Mouse (Mus musculus) limb, embryonic 15.5 days (tissue): ENCODE results near the gene Wdr34. TPM values are rescaled to one million over a fixed set of nuclear protein-coding genes. Genes with fewer than 3 reads are reported as not detected.

Experiments used
- ATAC-seq: fragments of 200-750 bp; cut with Nextera tagmentation; 2 replicates; pipeline ENCODE4 v1.8.0; 2017; ENCODE audit warnings: low read depth, moderate TSS enrichment; ENCODE audit not compliant: insufficient number of reproducible peaks, low FRiP score, low TSS enrichment
- H3K27ac ChIP-seq: fragments of 300-500 bp; sonication (generic); 2 replicates; pipeline ENCODE4 v1.5.1; 2015; ENCODE audit warnings: moderate library complexity, mild to moderate bottlenecking, inconsistent platforms
- H3K27me3 ChIP-seq: fragments of 300-500 bp; sonication (generic); 2 replicates; pipeline ENCODE4 v1.6.1; 2015; ENCODE audit warnings: inconsistent platforms
- H3K36me3 ChIP-seq: fragments of 300-500 bp; sonication (generic); 2 replicates; pipeline ENCODE4 v1.6.1; 2015; ENCODE audit warnings: inconsistent platforms
- H3K4me1 ChIP-seq: fragments of 300-500 bp; sonication (generic); 2 replicates; pipeline ENCODE4 v1.6.1; 2015; ENCODE audit warnings: inconsistent platforms
- H3K4me2 ChIP-seq: fragments of 300-500 bp; sonication (generic); 2 replicates; pipeline ENCODE4 v1.6.1; 2015; ENCODE audit warnings: mild to moderate bottlenecking, inconsistent platforms
- H3K4me3 ChIP-seq: fragments of 300-500 bp; sonication (generic); 2 replicates; pipeline ENCODE4 v1.5.1; 2015; ENCODE audit warnings: mild to moderate bottlenecking, inconsistent platforms
- H3K9ac ChIP-seq: fragments of 300-500 bp; sonication (generic); 2 replicates; pipeline ENCODE4 v1.6.1; 2015; ENCODE audit warnings: inconsistent platforms
- H3K9me3 ChIP-seq: fragments of 300-500 bp; sonication (generic); 2 replicates; pipeline ENCODE4 v1.6.1; 2016; ENCODE audit warnings: inconsistent platforms
- WGBS: fragments of 180-500 bp; shearing (Covaris S2); methylation state at CpG from one replicate; pipeline ENCODE4 v1.1.7; 2015; 5-methylcytosine and 5-hydroxymethylcytosine counted together
- polyA plus RNA-seq: library from polyadenylated mRNA; unstranded; fragments of >200 nt; fragmentation: Nextera tagmentation; extraction: Ambion mirVana; gene quantifications from 2 replicates; pipeline ENCODE4 v1.2.1, GENCODE M21; 2015

The Wdr34 gene
- polyA plus RNA-seq, 1 experiment from 2014 or later: 37.0 TPM

DNA sequence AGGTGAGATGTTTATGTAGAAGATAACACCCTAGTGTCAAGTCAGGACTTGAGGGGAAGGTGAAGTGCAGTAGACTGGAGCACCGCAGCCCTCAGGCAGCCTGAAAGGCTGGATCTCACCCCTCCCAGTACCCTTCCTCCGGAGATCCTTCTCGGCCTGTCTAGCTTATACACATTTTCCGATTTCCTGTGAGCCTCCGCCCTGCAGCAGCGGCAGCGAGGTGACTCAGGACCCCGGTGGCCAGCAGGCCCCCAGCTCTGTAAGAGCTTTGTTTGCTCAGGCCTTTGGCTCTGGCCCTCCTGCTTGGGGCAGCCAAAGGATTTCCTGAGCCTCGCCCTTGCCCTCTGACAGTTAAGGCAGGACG is 29.6 kb upstream of the Wdr34 start:
- Histone ChIP-seq H3K36me3 (peaks cover 8% of the 10 kb centered on the region), H3K27me3 (no peaks in the 10 kb centered on the region), H3K9me3 (no peaks in the 10 kb centered on the region), H3K9ac (peak overlapping the region; percentile 62; the same call in 1 of the 2 replicates), H3K4me2 (peak overlapping the region; percentile 97), H3K4me3 (peak overlapping the region; percentile 61), H3K4me1 (peaks cover 28% of the 10 kb centered on the region), H3K27ac (peak overlapping the region; percentile 91)
- WGBS: 14% methylated on average over 10 of the region's 10 CpGs
- ATAC-seq: peak; percentile 31; the same call in 1 of the 2 replicates

DNA sequence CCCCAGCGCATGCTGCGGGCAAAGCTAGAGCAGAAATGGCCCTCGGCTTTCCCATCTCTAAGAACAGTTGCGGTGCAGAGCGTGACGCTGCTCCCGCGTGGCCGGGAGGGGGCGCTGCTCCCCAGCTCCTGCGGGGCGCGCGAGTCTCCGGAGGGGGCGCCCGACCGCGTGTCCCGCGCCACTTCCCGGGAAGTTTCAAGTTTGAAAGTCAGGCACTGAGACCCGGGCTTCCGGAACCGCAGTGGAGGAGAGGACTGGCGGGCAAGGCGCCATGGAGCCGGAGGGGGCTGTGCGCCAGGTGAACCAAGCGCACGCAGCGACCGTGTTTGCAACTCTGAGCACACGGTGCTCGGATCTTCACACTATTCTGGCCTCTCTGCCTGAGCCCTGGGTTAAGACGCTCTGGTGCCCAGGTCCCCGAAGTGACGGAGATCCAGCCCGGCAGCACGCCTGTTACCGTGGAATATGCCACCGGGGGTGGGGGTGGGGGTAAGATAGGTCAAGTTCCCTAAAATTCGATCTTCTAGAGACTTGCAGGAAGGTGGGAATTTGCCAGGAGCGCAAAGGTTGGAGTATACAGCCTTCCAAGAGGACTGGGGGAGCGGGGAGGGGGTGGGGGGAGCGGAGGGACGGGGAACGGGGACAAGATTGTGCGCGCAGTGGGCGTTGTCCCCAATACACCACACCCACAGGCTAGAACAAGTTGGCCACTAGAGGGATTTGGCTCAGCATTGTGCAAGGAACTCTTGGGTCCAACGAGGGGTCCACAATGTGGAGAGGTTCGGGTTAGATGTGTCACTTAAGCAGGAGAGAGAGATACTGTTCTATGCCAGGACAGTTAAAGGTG is 29.0 kb upstream of the Wdr34 start, which contains the start of gene Pkn3:
Gene Pkn3, plus strand, starts transcription at position 183 of the 847 bp plus-strand sequence.
- peak within 1 kb of the TSS; percentile 61 for H3K4me3 ChIP-seq
- WGBS: under 1% methylated on average over 53 of the region's 53 CpGs
- peaks cover 13% of the 10 kb centered on the region for H3K36me3 ChIP-seq
- ATAC-seq: peak; percentile 64
- H3K4me1 ChIP-seq: peaks cover 28% of the 10 kb centered on the region
- H3K9ac ChIP-seq: peak within 1 kb of the TSS; percentile 62
- H3K4me2 ChIP-seq: peak within 1 kb of the TSS; percentile 97
- no peaks in the 10 kb centered on the region for H3K27me3 ChIP-seq
- no peaks in the 10 kb centered on the region for H3K9me3 ChIP-seq
- H3K27ac ChIP-seq: peak within 1 kb of the TSS; percentile 91

DNA sequence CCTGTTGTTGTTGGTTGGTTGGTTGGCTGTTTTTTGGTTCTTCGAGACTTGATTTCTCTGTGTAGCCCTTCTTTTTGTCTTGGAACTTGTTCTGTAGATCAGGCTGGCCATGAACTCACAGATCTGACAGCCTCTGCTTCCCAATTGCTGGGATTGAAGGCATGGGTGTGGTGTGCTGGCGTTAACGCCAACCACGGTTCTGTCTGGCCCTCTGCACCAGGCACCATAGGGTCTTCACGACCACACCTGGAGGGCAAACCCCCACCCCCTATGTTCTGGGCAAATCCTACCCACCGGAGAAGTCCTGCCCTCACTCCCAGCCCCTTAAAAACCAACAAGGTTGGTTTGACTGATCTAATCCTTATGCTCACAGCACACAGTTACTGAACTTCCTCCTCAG is 28.3 kb upstream of the Wdr34 start:
- Histone ChIP-seq H3K36me3 (peaks cover 17% of the 10 kb centered on the region), H3K9me3 (no peaks in the 10 kb centered on the region), H3K4me2 (peak overlapping the region; percentile 97), H3K4me1 (peaks cover 28% of the 10 kb centered on the region), H3K9ac (no peak overlapping the region), H3K27me3 (no peaks in the 10 kb centered on the region), H3K27ac (peak overlapping the region; percentile 91), H3K4me3 (peak overlapping the region; percentile 61; the same call in 1 of the 2 replicates)
- ATAC-seq: no peak
- WGBS: 63% methylated on average over 6 of the region's 6 CpGs

DNA sequence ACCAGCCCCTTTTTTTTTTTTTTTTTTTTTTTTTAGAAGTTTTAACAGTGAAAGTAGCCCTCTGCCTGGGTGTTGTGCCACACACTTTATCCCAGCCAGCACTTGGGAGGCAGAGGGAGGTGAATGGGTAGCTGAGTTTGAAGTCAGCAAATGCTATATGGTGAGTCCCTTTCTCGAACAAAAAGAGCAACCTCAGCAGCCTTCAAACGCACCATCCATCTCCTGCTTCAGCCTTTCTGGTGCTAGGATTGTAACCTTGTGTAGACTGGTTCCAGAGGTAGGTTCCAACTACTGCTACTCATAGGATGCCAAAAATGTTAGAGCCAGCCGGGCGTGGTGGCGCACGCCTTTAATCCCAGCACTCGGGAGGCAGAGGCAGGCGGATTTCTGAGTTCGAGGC is 27.8 kb upstream of the Wdr34 start:
- Histone ChIP-seq H3K27me3 (no peaks in the 10 kb centered on the region), H3K4me1 (peaks cover 28% of the 10 kb centered on the region), H3K36me3 (peaks cover 17% of the 10 kb centered on the region), H3K4me3 (no peak overlapping the region), H3K9me3 (no peaks in the 10 kb centered on the region), H3K9ac (no peak overlapping the region), H3K4me2 (no peak overlapping the region), H3K27ac (no peak overlapping the region)
- 88% methylated on average over 9 of the region's 9 CpGs for WGBS
- ATAC-seq: no peak

DNA sequence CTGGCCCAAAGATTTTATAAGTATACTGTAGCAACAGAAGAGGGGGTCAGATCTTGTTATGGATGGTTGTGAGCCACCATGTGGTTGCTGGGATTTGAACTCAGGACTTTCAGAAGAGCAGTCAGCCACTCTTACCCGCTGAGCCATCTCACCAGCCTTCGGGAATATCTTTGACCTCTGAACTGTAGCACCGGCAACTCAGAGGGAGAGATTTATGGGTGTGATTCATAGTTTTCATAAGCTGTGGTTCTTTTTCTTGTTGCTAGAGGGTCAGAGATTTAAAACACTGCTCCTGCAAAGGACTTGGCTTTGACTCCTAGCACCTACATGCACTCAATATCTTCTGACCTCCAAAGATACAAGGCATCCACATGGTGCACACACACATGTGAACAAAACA is 26.9 kb upstream of the Wdr34 start:
- H3K4me1 ChIP-seq: peaks cover 28% of the 10 kb centered on the region
- H3K27me3 ChIP-seq: no peaks in the 10 kb centered on the region
- H3K9ac ChIP-seq: no peak overlapping the region
- no peak overlapping the region for H3K27ac ChIP-seq
- no peaks in the 10 kb centered on the region for H3K9me3 ChIP-seq
- WGBS: 67% methylated on average over 3 of the region's 3 CpGs
- H3K4me3 ChIP-seq: no peak overlapping the region
- peaks cover 14% of the 10 kb centered on the region for H3K36me3 ChIP-seq
- H3K4me2 ChIP-seq: no peak overlapping the region
- no peak for ATAC-seq

DNA sequence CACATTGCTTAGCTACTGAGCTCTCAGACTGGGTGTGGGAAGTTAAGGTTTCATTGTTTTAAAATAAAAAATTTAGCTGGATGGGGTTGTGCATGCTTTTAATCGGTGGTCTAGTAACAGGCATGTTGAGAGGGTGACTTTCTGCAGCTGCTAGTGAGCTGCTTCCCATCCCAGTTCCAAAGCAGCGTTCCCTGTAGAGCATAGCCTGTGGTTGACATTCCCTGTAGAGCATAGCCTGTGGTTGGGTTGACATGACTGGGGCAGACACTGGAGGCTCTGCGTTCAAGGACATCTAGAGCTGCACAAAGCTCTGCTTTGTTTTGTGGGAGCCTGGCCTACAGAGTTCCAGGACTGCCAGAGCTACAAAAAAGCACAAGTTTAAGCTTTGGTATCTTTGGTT is 24.6 kb upstream of the Wdr34 start:
- 76% methylated on average over 3 of the region's 3 CpGs for WGBS
- Histone ChIP-seq H3K4me2 (no peak overlapping the region), H3K9ac (no peak overlapping the region), H3K4me3 (no peak overlapping the region), H3K4me1 (peaks cover 15% of the 10 kb centered on the region), H3K27ac (no peak overlapping the region), H3K9me3 (no peaks in the 10 kb centered on the region), H3K27me3 (no peaks in the 10 kb centered on the region), H3K36me3 (peaks cover 37% of the 10 kb centered on the region)
- ATAC-seq: no peak

DNA sequence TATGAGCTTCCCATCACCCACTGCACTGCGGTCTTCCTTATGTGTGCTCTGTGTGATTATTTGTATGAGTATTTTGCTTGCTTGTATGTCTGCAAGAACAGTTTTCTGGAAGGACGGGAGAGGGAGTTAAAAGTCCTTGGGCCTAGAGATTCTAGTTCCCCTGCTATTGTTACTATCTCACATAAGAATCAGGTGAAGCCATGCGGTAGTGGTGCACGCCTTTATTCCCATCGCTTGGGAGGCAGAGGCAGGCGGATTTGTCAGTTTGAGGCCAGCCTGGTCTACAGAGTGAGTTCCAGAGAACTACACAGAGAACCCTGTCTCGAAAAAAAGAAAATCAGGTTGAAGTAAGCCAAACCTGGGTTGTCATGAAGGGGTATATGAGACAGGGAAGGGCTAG is 24.2 kb upstream of the Wdr34 start:
- H3K9me3 ChIP-seq: no peaks in the 10 kb centered on the region
- H3K4me3 ChIP-seq: no peak overlapping the region
- H3K27ac ChIP-seq: no peak overlapping the region
- ATAC-seq: no peak
- 84% methylated on average over 7 of the region's 7 CpGs for WGBS
- H3K9ac ChIP-seq: no peak overlapping the region
- H3K36me3 ChIP-seq: peaks cover 39% of the 10 kb centered on the region
- H3K27me3 ChIP-seq: no peaks in the 10 kb centered on the region
- peaks cover 15% of the 10 kb centered on the region for H3K4me1 ChIP-seq
- no peak overlapping the region for H3K4me2 ChIP-seq

DNA sequence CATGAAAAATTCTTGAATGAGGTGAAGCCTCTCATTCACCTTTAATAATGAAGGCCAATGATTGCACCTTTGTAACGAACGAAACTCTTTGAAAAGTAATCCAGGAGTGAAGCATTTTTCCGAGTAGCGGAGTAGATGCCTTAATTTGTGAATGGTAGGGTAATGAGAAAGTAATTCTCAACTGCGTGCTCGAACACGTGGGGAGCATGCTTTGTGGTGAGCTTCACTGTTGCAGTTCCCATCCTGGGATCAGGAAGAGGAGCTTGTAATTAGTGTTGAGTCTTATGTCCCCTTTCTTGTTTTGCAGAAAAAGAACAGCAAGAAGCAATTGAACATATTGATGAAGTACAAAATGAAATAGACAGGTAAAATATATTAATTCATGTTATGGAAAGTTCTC is 19.3 kb upstream of the Wdr34 start:
- 11% methylated on average over 7 of the region's 7 CpGs for WGBS
- ATAC-seq: no peak
- Histone ChIP-seq H3K27me3 (no peaks in the 10 kb centered on the region), H3K9me3 (no peaks in the 10 kb centered on the region), H3K4me1 (peaks cover 33% of the 10 kb centered on the region), H3K36me3 (peaks cover 33% of the 10 kb centered on the region), H3K27ac (no peak overlapping the region), H3K4me3 (peak overlapping the region; percentile 92), H3K4me2 (peak overlapping the region; percentile 75), H3K9ac (peak overlapping the region; percentile 32; the same call in 1 of the 2 replicates)

DNA sequence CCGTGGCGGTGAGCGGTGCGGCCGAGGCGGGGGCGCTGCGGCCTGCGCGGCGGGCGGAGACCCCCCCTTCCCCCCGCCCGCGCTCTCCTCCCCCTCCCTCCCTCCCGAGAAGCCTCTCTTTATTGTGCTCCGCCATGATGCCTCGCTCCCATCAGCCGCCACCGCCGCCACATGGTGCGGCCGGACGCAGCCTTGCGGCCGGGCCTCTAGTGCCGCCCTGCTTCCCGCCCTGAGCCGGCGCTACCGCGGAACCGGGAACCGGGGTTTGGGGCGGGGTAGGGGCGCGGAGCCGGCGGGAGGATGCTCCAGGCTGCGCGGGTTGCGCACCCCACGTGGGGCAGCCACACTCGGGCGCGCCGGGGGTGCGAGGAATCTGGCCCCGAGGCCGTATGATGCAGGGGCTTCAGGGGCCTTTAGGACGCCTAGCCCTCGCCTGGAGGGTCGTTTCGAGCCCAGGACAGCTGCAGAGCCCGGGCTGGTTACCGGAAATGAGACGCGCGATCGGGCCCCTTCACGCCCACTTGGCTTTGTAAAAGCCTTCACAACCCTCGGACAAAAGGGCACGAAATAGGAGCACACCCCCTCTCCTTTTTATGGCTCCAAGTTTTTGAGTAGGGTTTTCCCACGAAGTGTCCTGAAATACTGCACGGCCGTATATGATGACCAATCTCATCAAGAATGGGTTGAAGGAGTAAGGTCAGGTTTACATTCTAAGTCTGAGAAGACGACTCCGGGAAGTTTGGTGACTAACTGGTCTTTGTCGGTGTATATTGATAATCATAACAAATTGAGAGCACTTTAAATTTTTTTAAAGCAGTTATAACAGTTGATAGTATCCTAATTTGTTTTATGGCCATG is 18.6 kb upstream of the Wdr34 start:
- H3K4me3 ChIP-seq: peak overlapping the region; percentile 92
- peaks cover 33% of the 10 kb centered on the region for H3K4me1 ChIP-seq
- peak overlapping the region; percentile 97 for H3K9ac ChIP-seq
- H3K9me3 ChIP-seq: no peaks in the 10 kb centered on the region
- ATAC-seq: peak; percentile 16; the same call in 1 of the 2 replicates
- peak overlapping the region; percentile 99 for H3K27ac ChIP-seq
- H3K36me3 ChIP-seq: peaks cover 26% of the 10 kb centered on the region
- WGBS: under 1% methylated on average over 53 of the region's 69 CpGs
- H3K4me2 ChIP-seq: peak overlapping the region; percentile 75
- H3K27me3 ChIP-seq: no peaks in the 10 kb centered on the region

DNA sequence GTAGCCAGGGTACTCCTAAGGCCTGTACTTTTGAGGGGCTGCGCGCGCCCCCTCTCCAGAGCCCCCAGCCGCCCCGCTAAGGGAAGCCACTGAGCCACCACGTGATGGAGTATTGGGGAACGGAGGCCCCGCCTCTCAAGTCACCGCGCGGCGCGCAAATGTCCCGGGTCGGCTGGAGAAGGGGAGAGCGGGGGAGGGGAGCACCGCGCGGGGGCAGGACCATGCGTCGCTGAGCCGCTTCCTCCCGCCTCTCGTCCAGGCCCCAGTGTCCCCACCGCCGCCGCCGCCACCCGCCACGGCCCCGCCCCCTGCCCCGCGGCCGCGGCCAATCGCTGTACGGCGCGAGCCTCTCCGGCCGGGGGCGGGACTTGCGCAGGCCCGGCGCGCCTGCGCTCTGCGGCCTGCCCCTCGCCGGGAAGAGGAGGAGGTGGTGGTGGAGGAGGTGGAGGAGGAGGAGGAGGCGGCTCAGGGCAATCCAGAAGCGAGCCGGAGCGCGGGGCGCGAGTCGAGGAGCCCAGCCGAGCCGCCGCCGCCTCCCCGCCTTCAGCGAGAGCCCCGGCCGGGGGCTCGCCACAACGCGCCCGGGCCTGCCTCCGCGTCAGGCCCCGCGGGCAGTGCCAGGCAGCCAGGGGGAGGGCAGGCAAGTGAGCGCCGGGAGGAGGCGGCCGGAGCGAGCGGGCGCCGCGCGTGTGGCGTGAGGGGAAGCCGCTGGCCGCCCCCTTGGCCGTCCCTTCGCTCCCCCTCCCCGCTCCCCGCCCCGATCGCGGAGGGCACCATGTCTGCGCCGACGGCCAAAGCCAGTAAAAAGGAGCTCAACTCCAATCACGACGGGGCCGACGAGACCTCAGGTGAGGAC is 17.6 kb upstream of the Wdr34 start:
- H3K36me3 ChIP-seq: peaks cover 26% of the 10 kb centered on the region
- peak; percentile 93 for ATAC-seq
- under 1% methylated on average over 65 of the region's 101 CpGs for WGBS
- H3K27ac ChIP-seq: peak overlapping the region; percentile 99
- peak overlapping the region; percentile 97 for H3K9ac ChIP-seq
- H3K27me3 ChIP-seq: no peaks in the 10 kb centered on the region
- H3K9me3 ChIP-seq: no peaks in the 10 kb centered on the region
- H3K4me1 ChIP-seq: peaks cover 39% of the 10 kb centered on the region
- H3K4me3 ChIP-seq: peak overlapping the region; percentile 92
- H3K4me2 ChIP-seq: peak overlapping the region; percentile 75

DNA sequence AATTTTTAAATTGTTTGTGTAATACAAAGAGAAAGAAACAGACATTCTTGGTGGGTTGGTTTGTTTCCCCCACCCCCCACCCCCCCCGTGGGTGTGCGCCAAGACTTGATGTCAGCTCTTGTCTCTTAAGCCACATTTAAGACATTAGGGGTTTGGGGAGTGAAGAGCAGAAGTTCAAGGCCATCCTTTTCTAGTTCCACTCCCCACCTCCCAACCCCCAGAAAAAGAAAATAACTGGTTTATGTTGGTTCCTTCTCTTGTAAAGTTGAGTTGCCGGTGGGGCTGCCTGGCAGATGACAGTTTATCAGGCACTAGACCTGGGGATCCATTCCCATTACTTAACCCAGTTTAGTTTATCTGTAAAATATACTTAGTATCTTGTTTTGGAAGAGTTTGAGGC is 15.6 kb upstream of the Wdr34 start:
- H3K36me3 ChIP-seq: peaks cover 12% of the 10 kb centered on the region; the same call in 1 of the 2 replicates
- H3K9ac ChIP-seq: no peak overlapping the region
- H3K27me3 ChIP-seq: no peaks in the 10 kb centered on the region
- H3K4me2 ChIP-seq: 0 out of 2 replicates have a peak overlapping the region, but pooled peaks have one; percentile 85
- WGBS: 30% methylated on average over 3 of the region's 3 CpGs
- H3K27ac ChIP-seq: no peak overlapping the region
- no peak for ATAC-seq
- H3K4me3 ChIP-seq: peak overlapping the region; percentile 53; the same call in 1 of the 2 replicates
- H3K9me3 ChIP-seq: no peaks in the 10 kb centered on the region
- peaks cover 42% of the 10 kb centered on the region for H3K4me1 ChIP-seq
